Mouse (Mus musculus) spleen, adult 2 months (tissue): Measurements from ENCODE around the gene Gm20388. TPM values are rescaled to one million over a fixed set of nuclear protein-coding genes. Genes with fewer than 3 reads are reported as not detected.

ENCODE experiments used
- DNase-seq, 2 experiments: peaks; one replicate each; pipeline versions ENCODE4 v3.0.0 to v3.0.0-alpha.2; 2012 to 2021; ENCODE audit warnings: low spot score in 2 of 2, low read depth in 1 of 2
- H3K27ac ChIP-seq: fragments of 200-500 bp; 2 replicates; pipeline ENCODE4 v1.5.1; 2012; ENCODE audit warnings: low read length, inconsistent platforms; ENCODE audit not compliant: insufficient read depth
- H3K27me3 ChIP-seq: fragments of 200-500 bp; 2 replicates; pipeline ENCODE4 v1.6.1; 2012; ENCODE audit warnings: mild to moderate bottlenecking, moderate library complexity, low read length, inconsistent platforms; ENCODE audit not compliant: control insufficient read depth, insufficient read depth
- H3K36me3 ChIP-seq: fragments of 200-500 bp; 2 replicates; pipeline ENCODE4 v1.6.1; 2012; ENCODE audit warnings: mild to moderate bottlenecking, low read length, inconsistent platforms; ENCODE audit not compliant: control insufficient read depth, insufficient read depth
- H3K4me1 ChIP-seq: fragments of 200-500 bp; 2 replicates; pipeline ENCODE4 v1.6.1; 2011; ENCODE audit warnings: inconsistent platforms; ENCODE audit not compliant: control insufficient read depth, insufficient read depth, insufficient read length
- H3K4me3 ChIP-seq: fragments of 200-500 bp; 2 replicates; pipeline ENCODE4 v1.5.1; 2011; ENCODE audit warnings: mild to moderate bottlenecking, inconsistent platforms; ENCODE audit not compliant: insufficient read depth, insufficient read length; ENCODE audit errors: extremely low read depth
- CTCF ChIP-seq: fragments of 200-500 bp; IDR thresholded peaks from 2 replicates; pipeline ENCODE4 v1.5.1; 2011; ENCODE audit warnings: mild to moderate bottlenecking, inconsistent platforms; ENCODE audit not compliant: insufficient read depth, insufficient read length, insufficient replicate concordance; ENCODE audit errors: extremely low read depth
- POLR2A ChIP-seq: fragments of 200-500 bp; IDR thresholded peaks from 2 replicates; pipeline ENCODE4 v1.6.1; 2011; ENCODE audit warnings: low read depth, low read length, inconsistent platforms
- WGBS: fragments of 180-500 bp; shearing (Covaris S2); methylation state at CpG from one replicate; pipeline ENCODE4 v1.1.7; 2018; 5-methylcytosine and 5-hydroxymethylcytosine counted together
- polyA plus RNA-seq: library from polyadenylated mRNA; depleted of rRNA; stranded (reverse); fragments of >200 nt; gene quantifications from 2 replicates; pipeline ENCODE4 v1.2.3, GENCODE M21; 2012

The Gm20388 gene
- polyA plus RNA-seq, 1 experiment, result 26.1 TPM

DNA sequence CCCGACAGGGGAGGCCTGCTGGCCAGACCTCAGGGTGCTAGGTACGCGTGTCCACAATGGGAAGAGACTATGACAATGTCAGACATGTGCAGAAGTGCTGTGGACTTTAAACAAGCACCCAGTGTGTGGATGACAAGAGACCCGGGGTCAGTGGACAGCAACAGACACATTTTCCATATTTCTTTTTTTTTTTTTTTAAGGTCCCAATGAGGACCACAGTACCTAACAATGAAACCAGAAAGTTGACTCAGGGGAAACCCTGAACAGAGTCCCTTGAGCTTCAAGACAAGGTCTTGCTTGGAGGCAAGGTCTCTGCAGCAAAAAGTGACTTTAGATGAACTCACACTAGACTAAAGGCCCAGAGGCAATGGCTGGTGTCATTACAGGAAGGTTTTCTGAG lies 1446.8 kb downstream of the Gm20388 start:
- WGBS, result 84% methylated on average over 4 of the region's 4 CpGs
- TF ChIP-seq POLR2A, result no peak
- no peak overlapping the region for H3K27ac ChIP-seq
- no peaks in the 10 kb centered on the region for H3K27me3 ChIP-seq
- H3K4me1 ChIP-seq, result no peaks in the 10 kb centered on the region
- H3K36me3 ChIP-seq, result no peaks in the 10 kb centered on the region
- no peak for DNase-seq
- no peak overlapping the region for H3K4me3 ChIP-seq

DNA sequence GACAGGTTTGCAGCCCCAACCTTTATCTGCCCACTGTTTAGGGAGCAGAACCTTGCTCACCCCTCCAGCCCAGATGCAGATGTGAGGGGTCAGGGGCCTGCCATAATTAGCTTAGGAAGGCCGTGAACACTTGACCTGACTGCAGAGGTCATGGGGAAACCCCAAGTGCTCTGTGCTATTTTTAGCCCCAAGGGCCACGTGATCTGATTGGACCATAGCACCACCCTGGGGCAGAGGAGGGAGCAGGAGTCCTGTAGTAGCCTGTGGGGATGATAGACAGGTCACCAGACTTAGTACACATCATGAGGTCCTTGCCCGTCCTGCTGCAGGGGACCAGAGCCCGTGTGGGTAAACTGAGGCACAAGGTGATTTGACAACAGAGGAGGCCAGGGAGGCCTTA lies 1448.0 kb downstream of the Gm20388 start:
- no peaks in the 10 kb centered on the region for H3K4me1 ChIP-seq
- H3K27ac ChIP-seq, result no peak overlapping the region
- H3K36me3 ChIP-seq, result no peaks in the 10 kb centered on the region
- no peak overlapping the region for H3K4me3 ChIP-seq
- TF ChIP-seq POLR2A (no peak), CTCF (no peak)
- DNase-seq, result no peak
- 53% methylated on average over 4 of the region's 4 CpGs for WGBS
- H3K27me3 ChIP-seq, result no peaks in the 10 kb centered on the region

DNA sequence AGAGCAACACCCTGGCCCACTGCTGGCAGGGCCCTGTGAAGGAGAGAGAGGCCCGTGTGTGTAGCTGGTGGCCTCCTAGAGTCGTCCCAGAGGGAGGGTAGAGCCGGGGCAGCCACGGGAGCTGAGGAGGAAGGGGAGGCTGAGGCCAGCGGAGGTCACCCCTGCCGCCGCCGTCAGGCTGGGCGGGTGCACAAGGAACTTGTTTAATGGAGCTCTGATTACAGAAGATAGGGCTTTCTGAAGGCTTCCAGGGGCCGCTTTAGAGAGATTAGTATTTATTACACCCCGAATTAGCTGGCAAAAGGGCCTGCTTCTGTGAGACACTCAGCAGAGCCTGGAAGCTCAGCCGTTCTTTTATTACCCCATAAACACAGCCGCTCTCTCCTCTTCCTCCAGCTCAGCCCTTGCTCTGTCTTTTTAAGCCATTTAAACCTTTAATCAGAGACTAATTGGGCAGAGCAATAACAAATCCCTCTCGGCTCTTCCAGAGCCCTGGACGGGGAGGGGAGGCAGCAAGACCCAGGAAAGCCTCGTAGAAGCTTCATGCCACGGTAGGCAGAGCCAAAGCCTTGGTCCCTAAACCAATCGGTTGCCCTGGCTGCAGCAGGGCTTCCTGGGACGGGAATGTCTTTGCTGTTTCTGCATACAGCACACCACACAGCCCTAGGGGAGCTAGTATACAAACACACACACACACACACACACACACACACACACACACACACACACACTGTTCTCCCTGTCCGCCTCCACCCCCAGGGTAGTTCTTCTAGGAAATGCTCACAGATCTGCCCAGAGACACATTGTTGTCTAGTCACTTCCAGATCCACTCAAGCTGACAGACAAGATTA lies 1448.7 kb downstream of the Gm20388 start:
- Histone ChIP-seq H3K27ac (no peak overlapping the region), H3K27me3 (no peaks in the 10 kb centered on the region), H3K4me1 (no peaks in the 10 kb centered on the region), H3K4me3 (no peak overlapping the region), H3K36me3 (no peaks in the 10 kb centered on the region)
- whole genome bisulfite sequencing, result 40% methylated on average over 20 of the region's 20 CpGs
- TF ChIP-seq CTCF (no peak), POLR2A (no peak)
- DNase-seq, result no peak

DNA sequence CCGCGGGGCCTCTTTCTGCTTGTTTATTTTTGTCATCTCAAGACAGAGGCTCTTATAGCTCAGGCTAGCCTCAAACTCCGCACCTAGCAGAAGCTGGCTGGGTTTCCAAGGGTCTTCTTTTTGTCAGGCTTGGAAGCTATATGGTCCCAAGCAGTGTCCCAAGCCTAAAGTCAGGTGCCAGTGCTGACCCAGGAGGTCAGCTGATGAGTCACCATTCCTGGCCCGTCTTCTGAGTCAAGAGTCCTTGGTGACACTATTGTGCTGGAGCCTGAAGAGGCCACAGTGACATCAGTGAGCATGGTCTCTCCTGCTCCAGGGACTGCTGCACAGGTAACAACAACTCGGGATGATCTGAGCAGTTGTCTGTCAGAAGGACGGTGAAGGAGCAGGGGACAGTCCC lies 1449.4 kb downstream of the Gm20388 start:
- H3K36me3 ChIP-seq, result no peaks in the 10 kb centered on the region
- TF ChIP-seq POLR2A (no peak), CTCF (no peak)
- H3K4me1 ChIP-seq, result no peaks in the 10 kb centered on the region
- H3K4me3 ChIP-seq, result no peak overlapping the region
- H3K27ac ChIP-seq, result no peak overlapping the region
- H3K27me3 ChIP-seq, result no peaks in the 10 kb centered on the region
- 59% methylated on average over 6 of the region's 6 CpGs for WGBS
- DNase-seq, result no peak

DNA sequence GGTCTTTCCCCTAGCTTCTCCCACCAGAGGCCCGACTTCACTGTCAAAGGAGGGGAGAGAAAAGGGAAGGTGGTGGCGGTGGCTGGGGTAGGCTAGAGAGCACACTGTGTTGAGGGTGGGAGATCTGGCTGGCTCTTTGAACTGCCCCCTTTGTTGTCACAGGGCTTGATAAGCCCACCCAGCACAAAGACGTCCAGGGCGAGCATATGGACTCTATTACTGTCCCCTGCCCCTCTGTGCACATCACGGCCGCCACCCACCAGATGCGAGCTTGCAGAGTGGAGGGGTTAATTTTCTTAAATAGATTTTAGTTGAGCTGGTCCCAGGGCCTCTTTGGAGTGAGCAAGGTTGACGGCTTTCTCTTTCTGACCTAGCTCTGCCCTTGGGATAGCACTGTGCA lies 1450.5 kb downstream of the Gm20388 start:
- no peaks in the 10 kb centered on the region for H3K4me1 ChIP-seq
- TF ChIP-seq POLR2A, result no peak
- TF ChIP-seq CTCF, result no peak
- no peaks in the 10 kb centered on the region for H3K36me3 ChIP-seq
- no peak for DNase-seq
- no peaks in the 10 kb centered on the region for H3K27me3 ChIP-seq
- no peak overlapping the region for H3K4me3 ChIP-seq
- 87% methylated on average over 8 of the region's 8 CpGs for WGBS
- H3K27ac ChIP-seq, result no peak overlapping the region

DNA sequence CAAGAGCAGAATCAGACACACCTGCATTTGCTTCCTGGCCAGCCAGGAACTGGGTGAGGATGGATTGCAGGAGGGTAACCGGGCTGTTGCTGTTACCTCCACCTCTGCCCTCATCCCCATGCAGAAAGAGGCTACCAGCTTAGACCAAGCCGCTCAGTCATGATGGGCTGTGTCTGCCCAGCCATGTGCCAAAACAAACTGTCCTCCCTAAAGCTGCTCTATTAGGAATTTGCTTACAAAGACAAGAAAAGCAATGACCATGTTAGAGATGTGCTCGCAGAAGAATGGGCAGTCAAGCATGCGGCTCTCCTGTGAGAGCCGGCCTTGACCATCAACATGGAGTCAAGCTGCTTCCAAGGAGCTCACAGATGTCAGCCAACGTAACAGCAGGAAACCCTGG lies 1454.0 kb downstream of the Gm20388 start:
- H3K36me3 ChIP-seq, result no peaks in the 10 kb centered on the region
- WGBS, result 85% methylated on average over 6 of the region's 6 CpGs
- no peaks in the 10 kb centered on the region for H3K4me1 ChIP-seq
- TF ChIP-seq POLR2A (no peak), CTCF (no peak)
- DNase-seq, result no peak
- no peaks in the 10 kb centered on the region for H3K27me3 ChIP-seq
- no peak overlapping the region for H3K4me3 ChIP-seq
- H3K27ac ChIP-seq, result no peak overlapping the region

DNA sequence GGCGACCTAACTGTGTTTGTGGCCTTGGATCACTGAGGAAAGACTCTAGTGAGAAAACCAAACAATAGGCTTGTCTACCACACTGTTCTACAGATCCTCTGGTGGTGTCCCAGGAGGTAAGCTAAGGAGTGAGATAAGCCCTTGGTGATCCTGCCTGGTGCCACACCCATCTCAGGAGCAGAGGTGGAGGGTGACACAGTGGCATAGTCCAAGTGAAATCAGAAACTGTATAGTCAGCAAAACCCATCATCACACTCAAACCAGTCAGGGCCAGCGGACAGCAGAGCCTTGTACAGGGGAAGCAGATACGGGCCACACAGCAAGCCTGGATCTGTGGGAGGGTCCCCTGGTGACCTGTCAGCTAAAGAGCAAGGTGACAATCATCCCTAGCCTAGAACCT lies 1454.5 kb downstream of the Gm20388 start:
- H3K4me1 ChIP-seq, result no peaks in the 10 kb centered on the region
- WGBS, result 85% methylated on average over 3 of the region's 3 CpGs
- H3K27me3 ChIP-seq, result no peaks in the 10 kb centered on the region
- no peaks in the 10 kb centered on the region for H3K36me3 ChIP-seq
- no peak overlapping the region for H3K4me3 ChIP-seq
- no peak for DNase-seq
- TF ChIP-seq POLR2A, result no peak
- no peak for TF ChIP-seq CTCF
- no peak overlapping the region for H3K27ac ChIP-seq
